Mouse (Mus musculus) embryonic stem cell, embryonic (primary cell): Measurements from ENCODE around the gene Cpsf6.

Experiments used
- CTCF ChIA-PET, 4 experiments: fragments of 300-600 bp in 2 of 4; fragments of 350-600 bp in 2 of 4; sonication (Branson Sonifier 250); formaldehyde crosslinking; loops; one replicate each; lab custom pipeline; 2022; ENCODE audit warnings: inconsistent platforms in 2 of 4; lab: Charles Lee
- POLR2A ChIA-PET, 4 experiments: fragments of 300-600 bp in 2 of 4; fragments of 350-600 bp in 2 of 4; sonication (Branson Sonifier 250); formaldehyde crosslinking; loops; one replicate each; lab custom pipeline; 2022; ENCODE audit warnings: antibody characterized with exemption in 4 of 4, inconsistent platforms in 1 of 4; lab: Charles Lee

The Cpsf6 gene

DNA sequence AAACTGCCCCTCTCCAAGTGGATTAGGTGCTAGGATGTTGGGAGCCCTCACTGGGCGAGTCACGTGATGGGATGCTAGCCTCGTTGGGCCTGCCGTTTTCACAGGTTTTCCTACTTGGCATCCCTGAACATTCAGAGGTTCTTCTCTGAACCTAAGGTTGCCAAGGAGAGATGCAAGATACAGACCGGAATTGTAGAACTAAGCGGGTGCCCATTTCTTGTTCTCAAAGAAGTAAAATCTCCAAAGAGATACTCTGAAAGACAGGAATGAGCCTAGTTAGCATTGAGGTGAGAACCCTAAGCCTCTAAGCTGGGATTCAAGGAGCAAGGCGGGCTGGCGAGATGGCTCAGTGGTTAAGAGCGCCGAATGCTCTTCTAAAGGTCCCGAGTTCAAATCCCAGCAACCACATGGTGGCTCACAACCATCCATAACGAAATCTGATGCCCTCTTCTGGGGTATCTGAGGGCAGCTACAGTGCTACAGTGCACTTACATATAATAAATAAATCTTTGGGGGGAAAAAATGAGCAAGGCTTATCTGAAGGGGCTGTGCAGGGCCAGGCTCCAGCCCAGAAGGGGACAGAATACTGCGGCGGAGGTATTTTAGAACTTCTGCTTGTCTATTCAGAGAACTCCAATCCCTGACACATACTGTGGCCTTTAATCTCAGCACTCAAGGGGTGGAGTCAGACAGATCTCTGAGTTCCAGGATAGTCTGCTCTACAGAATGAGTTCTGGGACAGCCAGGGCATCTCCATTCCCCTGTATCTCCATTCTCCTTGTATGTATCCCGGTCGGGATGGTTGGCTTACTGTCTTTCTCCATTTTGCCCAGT, 37.0 kb upstream of the Cpsf6 start:
- CTCF ChIA-PET = interaction anchor here in 1 of 4 experiments (0.6 to 1.6 kb wide), 2 partner anchors 18 to 1616 kb away, joined by 3 to 5 read pairs; no protein-coding TSS in a partner anchor
- POLR2A ChIA-PET = interaction anchor here in 2 of 4 experiments (0.6 to 1.5 kb wide), 4 partner anchors 20 to 472 kb away, joined by 3 to 4 read pairs (median 3); partner anchors contain the start of gene Frs2 (in 1 of the 2)

DNA sequence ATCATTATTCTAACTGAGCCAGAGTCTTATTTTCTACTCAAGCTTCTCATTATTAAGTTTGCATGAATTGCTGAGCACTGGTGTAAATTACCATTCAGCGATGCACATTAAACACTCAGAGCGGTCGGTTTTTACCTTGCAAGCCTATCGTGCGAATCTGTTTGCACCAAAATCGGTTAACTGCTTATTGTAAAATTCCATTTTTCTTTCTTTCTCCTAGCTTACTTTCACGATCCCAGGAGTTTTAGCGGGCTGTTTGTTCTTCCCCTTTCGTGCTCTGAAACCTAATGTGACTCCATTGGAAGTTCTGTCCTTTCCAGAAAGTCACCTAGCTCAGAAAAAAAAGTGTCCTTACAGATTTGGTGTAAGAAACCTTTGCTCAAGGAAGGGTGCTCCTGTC, 36.3 kb upstream of the Cpsf6 start:
- ChIA-PET CTCF (interaction anchor here in 1 of 4 experiments (0.6 kb wide), 1 partner anchor 1616 kb away, joined by 3 read pairs; no protein-coding TSS in a partner anchor), POLR2A (interaction anchor here in 2 of 4 experiments (0.6 to 1.0 kb wide), 3 partner anchors 13 to 526 kb away, joined by 3 to 10 read pairs (median 3); partner anchors contain the start of gene Frs2 (in 1 of the 2))

DNA sequence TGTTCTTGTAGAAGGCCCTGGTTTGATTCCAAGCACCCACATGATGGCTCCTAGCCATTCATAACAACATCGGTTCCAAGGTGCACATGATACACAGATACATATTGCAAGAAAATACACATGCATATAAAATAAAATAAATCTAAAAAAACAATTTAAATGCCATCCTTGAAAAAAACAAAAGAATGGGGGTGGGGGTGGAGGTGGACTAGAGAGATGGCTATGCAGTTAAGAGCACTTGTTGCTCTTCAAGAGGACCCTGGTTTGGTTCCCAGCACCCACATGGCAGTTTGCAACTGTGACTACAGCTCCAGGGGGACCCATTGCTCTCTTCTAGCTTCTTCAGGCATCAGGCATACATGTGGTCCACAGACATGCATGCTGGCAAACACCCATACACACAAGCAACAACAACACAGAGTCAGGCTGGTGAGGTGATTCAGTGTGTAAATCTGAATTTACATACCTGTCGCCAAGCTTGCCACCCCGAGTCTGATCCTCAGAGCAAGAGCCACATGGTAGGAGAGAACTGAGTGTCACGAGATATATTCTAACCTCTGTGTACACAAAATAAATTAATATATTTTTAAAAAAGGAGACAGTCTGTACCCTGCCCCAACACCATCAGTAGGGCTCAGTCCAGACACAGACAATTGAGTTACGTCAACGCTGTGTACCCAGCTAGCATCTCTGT, 35.7 kb upstream of the Cpsf6 start:
- CTCF ChIA-PET = interaction anchor here in 1 of 4 experiments (0.6 kb wide), 1 partner anchor 1617 kb away, joined by 3 read pairs; no protein-coding TSS in a partner anchor
- POLR2A ChIA-PET = interaction anchor here in 3 of 4 experiments (0.6 to 1.8 kb wide), 6 partner anchors 13 to 910 kb away, joined by 3 to 10 read pairs (median 4); partner anchors contain the start of gene Mdm2 (in 1 of the 3)

GRCm38 (mm10) chr10:117414726-117415125, 34.9 kb upstream of the Cpsf6 start:
- CTCF ChIA-PET = interaction anchor here in 2 of 4 experiments (0.6 to 1.0 kb wide), 2 partner anchors 12 to 16 kb away, joined by 3 to 5 read pairs; no protein-coding TSS in a partner anchor

GRCm38 (mm10) chr10:117413562-117414527, 34.0 kb upstream of the Cpsf6 start:
- CTCF ChIA-PET = interaction anchor here in 3 of 4 experiments (0.5 to 1.1 kb wide), 5 partner anchors 11 to 21 kb away, joined by 3 to 7 read pairs (median 4); no protein-coding TSS in a partner anchor
- POLR2A ChIA-PET = interaction anchor here in 2 of 4 experiments (0.7 to 3.2 kb wide), 13 partner anchors 11 to 351 kb away, joined by 3 to 10 read pairs (median 4); partner anchors contain the start of genes Yeats4 (in 2 of the 2), Cct2 (in 1 of the 2) and Cpsf6 (in 1 of the 2)

More at GRCm38 (mm10) chr10:117414726-117415125, 34.9 kb upstream of the Cpsf6 start:
- POLR2A ChIA-PET = interaction anchor here in 2 of 4 experiments (0.6 to 1.8 kb wide), 4 partner anchors 16 to 909 kb away, joined by 3 to 8 read pairs (median 4); partner anchors contain the start of gene Mdm2 (in 1 of the 2)

- ChIA-PET CTCF (interaction anchor here in 2 of 4 experiments (0.6 to 1.1 kb wide), 3 partner anchors 11 to 152 kb away, joined by 3 to 4 read pairs (median 4); no protein-coding TSS in a partner anchor), POLR2A (interaction anchor here in 2 of 4 experiments (0.7 to 4.0 kb wide), 19 partner anchors 10 to 850 kb away, joined by 3 to 28 read pairs (median 7); partner anchors contain the start of genes Cct2 (in 2 of the 2), Yeats4 (in 2 of the 2) and Cpsf6 (in 1 of the 2))
Observed at GRCm38 (mm10) chr10:117412474-117413057, 32.8 kb upstream of the Cpsf6 start.

GRCm38 (mm10) chr10:117411716-117412473, 32.1 kb upstream of the Cpsf6 start:
- ChIA-PET POLR2A (interaction anchor here in 3 of 4 experiments (0.6 to 4.0 kb wide), 64 partner anchors 9 to 850 kb away, joined by 3 to 28 read pairs (median 4); partner anchors contain the start of genes Yeats4 (in 3 of the 3), Cct2 (in 2 of the 3) and Cpsf6 (in 2 of the 3)), CTCF (interaction anchor here in 2 of 4 experiments (0.9 to 1.5 kb wide), 4 partner anchors 9 to 195 kb away, joined by 3 to 7 read pairs (median 4); partner anchors contain the start of gene Yeats4 (in 1 of the 2))

DNA sequence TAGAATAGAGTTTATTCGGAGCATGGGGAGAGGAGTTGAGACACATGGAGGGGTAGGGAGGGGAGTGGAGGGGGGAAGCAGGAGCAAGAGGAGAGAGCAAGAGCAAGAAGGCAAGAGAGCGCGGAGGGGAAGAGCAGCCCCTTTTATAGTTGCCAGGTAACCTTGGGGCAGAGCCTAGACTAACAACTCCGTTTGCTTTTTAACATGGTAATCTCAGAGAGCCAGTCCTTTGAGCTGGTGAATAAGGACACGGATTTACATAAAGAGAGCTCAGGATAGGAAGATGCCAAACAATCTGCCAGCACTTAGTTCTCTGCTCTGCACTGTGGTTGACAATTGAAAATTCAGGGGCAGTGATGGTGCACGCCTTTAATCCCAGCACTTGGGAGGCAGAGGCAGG, 31.3 kb upstream of the Cpsf6 start:
- POLR2A ChIA-PET = interaction anchor here in 3 of 4 experiments (0.6 to 4.0 kb wide), 67 partner anchors 8 to 938 kb away, joined by 3 to 28 read pairs (median 4); partner anchors contain the start of genes Yeats4 (in 3 of the 3), Cct2 (in 2 of the 3) and Cpsf6 (in 2 of the 3)

DNA sequence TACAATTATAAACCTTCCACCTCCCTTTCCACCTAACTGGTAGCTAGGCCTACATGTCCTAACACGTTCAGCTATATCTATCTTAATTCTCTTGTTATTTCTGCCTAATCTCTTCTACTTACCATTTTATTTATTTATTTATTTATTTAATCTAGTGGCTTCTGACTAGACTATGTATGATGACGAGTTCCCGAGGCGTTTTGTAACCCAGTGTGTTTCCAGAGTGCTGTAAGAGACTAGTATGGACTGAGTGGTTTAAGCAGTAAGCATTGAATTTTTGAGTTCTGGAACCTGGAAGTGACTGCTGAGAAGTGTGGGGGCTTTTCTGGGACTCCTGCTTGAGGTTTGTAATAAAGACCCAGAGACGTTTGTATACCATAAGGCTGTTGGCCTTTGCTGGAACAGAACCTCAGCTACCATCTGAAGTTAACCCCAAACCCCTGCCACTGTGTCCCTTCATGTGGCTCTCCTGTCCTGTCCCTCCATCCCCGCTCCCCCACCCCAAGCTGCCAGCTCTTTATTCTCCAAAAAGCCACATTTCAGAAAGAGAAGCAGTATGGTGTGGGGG, 30.8 kb upstream of the Cpsf6 start:
- CTCF ChIA-PET = interaction anchor here in 3 of 4 experiments (0.6 to 1.5 kb wide), 4 partner anchors 8 to 186 kb away, joined by 3 to 7 read pairs (median 4); partner anchors contain the start of gene Yeats4 (in 1 of the 3)

More for the DNA sequence above, 31.3 kb upstream of the Cpsf6 start:
- CTCF ChIA-PET = interaction anchor here in 2 of 4 experiments (0.9 to 1.5 kb wide), 4 partner anchors 9 to 195 kb away, joined by 3 to 7 read pairs (median 4); partner anchors contain the start of gene Yeats4 (in 1 of the 2)

DNA sequence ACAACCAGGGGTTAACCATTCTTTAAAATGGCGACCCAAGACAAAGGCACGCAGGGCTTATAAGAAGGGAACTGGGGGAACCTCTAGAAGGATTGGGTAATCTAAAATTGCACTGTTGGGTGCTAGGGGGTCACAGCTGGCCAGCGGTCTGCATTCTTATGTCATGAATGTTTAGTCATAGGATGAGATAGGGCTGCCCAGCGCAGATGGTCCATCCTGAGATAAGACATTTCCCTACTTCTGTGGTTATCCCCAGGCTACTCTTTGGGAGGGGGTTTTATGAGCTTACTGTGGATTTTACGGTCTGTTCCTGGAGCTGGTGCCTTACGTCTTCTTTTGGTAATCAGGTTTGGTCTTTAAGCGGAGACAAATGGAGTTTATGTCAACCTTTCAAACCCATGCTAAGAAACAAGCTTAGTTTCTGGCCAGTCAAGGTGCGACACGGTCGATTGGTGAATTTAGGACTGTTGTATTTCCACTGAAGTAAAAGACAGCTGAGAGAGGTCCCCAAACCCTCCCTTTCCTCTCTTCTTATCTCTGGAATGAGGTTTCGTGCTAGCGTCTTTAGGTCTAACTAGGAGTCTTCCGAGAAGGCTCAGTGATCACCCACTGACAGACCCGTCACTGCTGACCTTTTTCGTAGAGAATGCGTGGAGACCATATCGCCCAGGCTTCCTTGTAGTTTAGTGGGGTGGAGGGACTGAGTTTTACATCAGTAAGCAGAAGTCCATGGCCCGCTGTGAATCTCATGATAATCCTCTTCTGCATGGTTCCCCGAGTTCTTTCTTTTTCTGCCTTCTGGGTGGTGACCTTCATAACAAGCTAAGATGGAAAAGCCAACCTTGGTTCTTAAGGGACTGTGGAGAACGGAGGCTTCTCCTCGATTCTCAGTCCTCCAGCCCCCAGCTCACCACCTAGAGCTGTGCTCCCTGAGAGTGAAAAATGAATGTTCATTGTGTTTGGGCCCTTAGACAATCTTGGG, 29.8 kb upstream of the Cpsf6 start:
- ChIA-PET CTCF (interaction anchor here in 1 of 4 experiments (0.7 kb wide), 1 partner anchor 26 kb away, joined by 3 read pairs; no protein-coding TSS in a partner anchor), POLR2A (interaction anchor here in 3 of 4 experiments (0.6 to 4.0 kb wide), 16 partner anchors 7 to 296 kb away, joined by 3 to 28 read pairs (median 4); partner anchors contain the start of genes Yeats4 (in 2 of the 3) and Cpsf6 (in 1 of the 3))

More for the DNA sequence above, 30.8 kb upstream of the Cpsf6 start:
- POLR2A ChIA-PET = interaction anchor here in 3 of 4 experiments (0.6 to 4.0 kb wide), 40 partner anchors 8 to 872 kb away, joined by 3 to 28 read pairs (median 5); partner anchors contain the start of genes Cct2 (in 2 of the 3), Cpsf6 (in 2 of the 3) and Yeats4 (in 2 of the 3)

- POLR2A ChIA-PET = interaction anchor here in 1 of 4 experiments (0.6 to 1.4 kb wide), 4 partner anchors 17 to 297 kb away, joined by 3 to 4 read pairs (median 3); no protein-coding TSS in a partner anchor
- CTCF ChIA-PET = no interaction called here
Observed at GRCm38 (mm10) chr10:117408545-117409372, 28.9 kb upstream of the Cpsf6 start.

GRCm38 (mm10) chr10:117407734-117408288, 28.0 kb upstream of the Cpsf6 start:
- ChIA-PET CTCF (no interaction called here), POLR2A (interaction anchor here in 2 of 4 experiments (0.6 to 1.3 kb wide), 2 partner anchors 34 to 459 kb away, joined by 4 to 5 read pairs; no protein-coding TSS in a partner anchor)
